Mouse (Mus musculus) midbrain, embryonic 11.5 days (tissue): ENCODE results near the gene Ppp1r7. TPM values are rescaled to one million over a fixed set of nuclear protein-coding genes. Genes with fewer than 3 reads are reported as not detected.
"Not testable (repeated sequence)": the region's sequence is repeated elsewhere in the genome, so short reads cannot be mapped to it uniquely, and the experiment has no call there.

Experiments used
- ATAC-seq: fragments of 200-750 bp; cut with Nextera tagmentation; 2 replicates; pipeline ENCODE4 v1.8.0; 2017; ENCODE audit warnings: moderate TSS enrichment, moderate library complexity; ENCODE audit not compliant: low FRiP score
- DNase-seq: peaks from one replicate; pipeline ENCODE4 v3.0.0; 2015; ENCODE audit warnings: low spot score; ENCODE audit errors: missing footprints
- H3K27ac ChIP-seq: fragments of 300-500 bp; sonication (generic); 2 replicates; pipeline ENCODE4 v1.5.1; 2014; ENCODE audit warnings: low read depth, low read length
- H3K27me3 ChIP-seq: fragments of 300-500 bp; sonication (generic); 2 replicates; pipeline ENCODE4 v1.6.1; 2014; ENCODE audit warnings: mild to moderate bottlenecking, low read length, moderate library complexity, mixed read lengths; ENCODE audit not compliant: control insufficient read depth, insufficient read depth
- H3K36me3 ChIP-seq: fragments of 300-500 bp; sonication (generic); 2 replicates; pipeline ENCODE4 v1.6.1; 2014; ENCODE audit warnings: mild to moderate bottlenecking, low read length, moderate library complexity, mixed read lengths; ENCODE audit not compliant: control insufficient read depth, insufficient read depth
- H3K4me1 ChIP-seq: fragments of 300-500 bp; sonication (generic); 2 replicates; pipeline ENCODE4 v1.6.1; 2014; ENCODE audit warnings: low read length; ENCODE audit not compliant: control insufficient read depth, insufficient read depth
- H3K4me2 ChIP-seq: fragments of 300-500 bp; sonication (generic); 2 replicates; pipeline ENCODE4 v1.6.1; 2014; ENCODE audit warnings: mild to moderate bottlenecking, moderate library complexity
- H3K4me3 ChIP-seq: fragments of 300-500 bp; sonication (generic); 2 replicates; pipeline ENCODE4 v1.5.1; 2014; ENCODE audit warnings: low read depth, low read length
- H3K9ac ChIP-seq: fragments of 300-500 bp; sonication (generic); 2 replicates; pipeline ENCODE4 v1.6.1; 2014; ENCODE audit warnings: low read length
- H3K9me3 ChIP-seq: fragments of 300-500 bp; sonication (generic); 2 replicates; pipeline ENCODE4 v1.6.1; 2016; ENCODE audit warnings: low read length; ENCODE audit not compliant: control insufficient read depth
- WGBS: fragments of 180-500 bp; shearing (Covaris S2); extraction: QIAGEN DNeasy Blood & Tissue Kit; methylation state at CpG from one replicate; pipeline ENCODE4 v1.1.7; 2014; 5-methylcytosine and 5-hydroxymethylcytosine counted together
- polyA plus RNA-seq: library from polyadenylated mRNA; unstranded; fragments of >200 nt; fragmentation: Nextera tagmentation; extraction: Ambion mirVana; gene quantifications from 2 replicates; pipeline ENCODE4 v1.2.1, GENCODE M21; 2014

Gene Ppp1r7
- 88.5 and 94.8 TPM in 2 replicates for polyA plus RNA-seq

GRCm38 (mm10) chr1:93342648-93343503, at the start of gene Ppp1r7, which contains the start of gene Pask:
Gene Ppp1r7, plus strand, starts transcription at chr1:93342854.
Gene Pask, minus strand, starts transcription at chr1:93343482.
- ATAC-seq: peak; percentile 93
- no peaks in the 10 kb centered on the region for H3K27me3 ChIP-seq
- H3K4me3 ChIP-seq: peak within 1 kb of the TSS; percentile 85
- peak within 1 kb of the TSS; percentile 56 for H3K27ac ChIP-seq
- H3K4me2 ChIP-seq: peak within 1 kb of the TSS; percentile 80
- peaks cover 15% of the 10 kb centered on the region for H3K4me1 ChIP-seq
- peak within 1 kb of the TSS; percentile 87 for H3K9ac ChIP-seq
- H3K9me3 ChIP-seq: no peaks in the 10 kb centered on the region
- under 1% methylated on average over 63 of the region's 63 CpGs for WGBS
- no peaks in the 10 kb centered on the region for H3K36me3 ChIP-seq
- DNase-seq: peak; percentile 100

DNA sequence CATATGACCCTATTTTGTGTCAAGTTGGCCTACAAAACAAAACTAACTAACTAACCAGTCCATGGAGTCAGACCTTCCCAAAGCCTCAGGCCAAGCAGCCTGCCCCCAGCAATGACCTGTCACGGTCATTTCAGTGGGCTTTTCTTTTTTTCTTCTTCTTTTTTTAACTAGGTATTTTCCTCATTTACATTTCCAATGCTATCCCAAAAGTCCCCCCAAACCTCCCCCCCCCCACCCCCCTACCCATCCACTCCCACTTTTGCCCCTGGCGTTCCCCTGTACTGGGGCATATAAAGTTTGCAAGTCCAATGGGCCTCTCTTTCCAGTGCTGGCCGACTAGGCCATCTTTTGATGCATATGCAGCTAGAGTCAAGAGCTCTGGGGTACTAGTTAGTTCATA, 48.2 kb upstream of the Ppp1r7 start:
- ATAC-seq, DNase-seq: not testable (repeated sequence)
- WGBS: 81% methylated on average over 3 of the region's 3 CpGs

GRCm38 (mm10) chr1:93299791-93300190, 42.9 kb upstream of the Ppp1r7 start:
- no peak overlapping the region for H3K4me3 ChIP-seq
- H3K4me2 ChIP-seq: no peak overlapping the region
- DNase-seq (no peak), ATAC-seq (no peak)
- no peaks in the 10 kb centered on the region for H3K9me3 ChIP-seq
- H3K36me3 ChIP-seq: peaks cover 21% of the 10 kb centered on the region
- peaks cover 3% of the 10 kb centered on the region; the same call in 1 of the 2 replicates for H3K4me1 ChIP-seq
- H3K27ac ChIP-seq: no peak overlapping the region
- no peak overlapping the region for H3K9ac ChIP-seq
- WGBS: 89% methylated on average over 4 of the region's 4 CpGs
- no peaks in the 10 kb centered on the region for H3K27me3 ChIP-seq

More for the DNA sequence above, 48.2 kb upstream of the Ppp1r7 start:
- not testable (repeated sequence) for H3K27ac ChIP-seq, H3K4me1 ChIP-seq, H3K36me3 ChIP-seq, H3K9ac ChIP-seq, H3K4me3 ChIP-seq, H3K9me3 ChIP-seq, H3K27me3 ChIP-seq, H3K4me2 ChIP-seq

GRCm38 (mm10) chr1:93300578-93300977, 42.1 kb upstream of the Ppp1r7 start:
- H3K9me3 ChIP-seq: no peaks in the 10 kb centered on the region
- H3K36me3 ChIP-seq: peaks cover 21% of the 10 kb centered on the region
- no peak overlapping the region for H3K4me2 ChIP-seq
- H3K4me1 ChIP-seq: peaks cover 7% of the 10 kb centered on the region; the same call in 1 of the 2 replicates
- DNase-seq (no peak), ATAC-seq (no peak)
- H3K4me3 ChIP-seq: no peak overlapping the region
- no peak overlapping the region for H3K9ac ChIP-seq
- WGBS: 94% methylated on average over 3 of the region's 3 CpGs
- H3K27me3 ChIP-seq: no peaks in the 10 kb centered on the region
- no peak overlapping the region for H3K27ac ChIP-seq

DNA sequence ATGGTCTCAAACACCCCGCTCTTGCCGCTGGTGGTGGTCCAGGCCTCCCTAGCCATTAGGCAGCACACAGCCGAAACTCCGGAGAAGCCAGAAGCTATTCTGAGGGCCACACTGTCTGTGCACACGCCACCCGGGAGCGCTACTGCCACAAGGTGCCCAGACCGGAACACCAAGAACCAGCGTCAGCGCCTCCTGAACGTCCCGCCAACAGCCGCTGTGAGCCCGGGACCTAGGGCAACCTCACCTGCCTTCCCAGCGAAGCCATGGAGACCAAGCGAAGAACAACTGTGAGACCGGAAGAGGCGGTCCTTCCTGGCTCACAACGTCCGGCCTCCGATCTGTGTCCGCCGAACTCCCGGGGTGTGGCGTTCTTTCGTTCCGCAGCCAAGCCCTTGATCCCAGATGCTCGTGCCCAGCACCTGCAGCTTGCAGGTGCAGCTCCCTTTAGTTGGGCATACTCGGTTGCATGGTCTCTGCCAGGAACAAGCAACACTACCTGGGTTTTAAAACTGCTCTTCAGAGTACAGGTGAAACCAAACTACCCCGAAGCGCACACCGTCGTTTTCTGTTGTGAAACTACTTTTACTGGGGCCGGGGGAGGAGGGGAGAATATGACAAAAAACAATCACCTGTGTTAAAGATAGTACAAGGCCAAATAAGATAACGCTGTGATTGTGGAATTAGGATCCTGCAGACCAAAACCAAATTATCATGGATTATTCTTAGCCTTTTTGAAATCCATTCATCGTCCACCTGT, 36.9 kb upstream of the Ppp1r7 start, which contains the start of gene Mterf4:
TSS of gene Mterf4 (minus strand) at position 335 of the 757 bp plus-strand sequence.
- DNase-seq: peak; percentile 97
- 8% methylated on average over 36 of the region's 36 CpGs for WGBS
- peak within 1 kb of the TSS; percentile 63 for H3K4me2 ChIP-seq
- peak within 1 kb of the TSS; percentile 60 for H3K4me3 ChIP-seq
- peaks cover 13% of the 10 kb centered on the region for H3K36me3 ChIP-seq
- peak within 1 kb of the TSS; percentile 73 for H3K9ac ChIP-seq
- H3K27me3 ChIP-seq: no peaks in the 10 kb centered on the region
- no peak within 1 kb of the TSS for H3K27ac ChIP-seq
- peak; percentile 94 for ATAC-seq
- no peaks in the 10 kb centered on the region for H3K9me3 ChIP-seq
- peaks cover 7% of the 10 kb centered on the region; the same call in 1 of the 2 replicates for H3K4me1 ChIP-seq

GRCm38 (mm10) chr1:93323973-93324372, 18.7 kb upstream of the Ppp1r7 start:
- peaks cover 34% of the 10 kb centered on the region for H3K36me3 ChIP-seq
- no peaks in the 10 kb centered on the region for H3K9me3 ChIP-seq
- no peaks in the 10 kb centered on the region for H3K27me3 ChIP-seq
- H3K27ac ChIP-seq: no peak overlapping the region
- H3K4me3 ChIP-seq: no peak overlapping the region
- 91% methylated on average over 6 of the region's 6 CpGs for WGBS
- DNase-seq (no peak), ATAC-seq (no peak)
- H3K4me1 ChIP-seq: no peaks in the 10 kb centered on the region
- no peak overlapping the region for H3K4me2 ChIP-seq
- no peak overlapping the region for H3K9ac ChIP-seq

- H3K9me3 ChIP-seq: no peaks in the 10 kb centered on the region
- no peaks in the 10 kb centered on the region for H3K27me3 ChIP-seq
- H3K4me1 ChIP-seq: no peaks in the 10 kb centered on the region
- no peak overlapping the region for H3K4me2 ChIP-seq
- 88% methylated on average over 3 of the region's 3 CpGs for WGBS
- H3K27ac ChIP-seq: no peak overlapping the region
- no peak for DNase-seq
- H3K9ac ChIP-seq: no peak overlapping the region
- ATAC-seq: no peak
- H3K4me3 ChIP-seq: no peak overlapping the region
- H3K36me3 ChIP-seq: peaks cover 20% of the 10 kb centered on the region
Observed at GRCm38 (mm10) chr1:93326446-93326845, 16.2 kb upstream of the Ppp1r7 start.

DNA sequence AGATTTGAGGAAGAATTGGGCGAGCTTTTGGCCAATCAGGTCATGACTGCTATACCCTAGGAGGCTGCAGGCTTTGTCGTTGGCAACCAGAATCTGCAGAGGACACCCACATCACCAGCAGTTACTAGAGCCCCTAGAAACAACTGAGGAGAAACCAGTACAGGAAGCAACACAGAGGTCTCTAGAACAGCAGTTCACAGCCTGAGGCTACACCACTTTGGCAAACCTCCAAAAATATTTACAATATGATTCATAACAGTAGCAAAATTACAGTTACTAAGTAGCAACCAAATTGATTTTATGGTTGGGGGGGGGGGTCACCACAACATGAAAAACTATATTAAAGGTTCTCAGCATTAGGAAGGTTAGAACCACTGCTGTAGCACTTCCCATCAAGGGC, 8.0 kb upstream of the Ppp1r7 start:
- Histone ChIP-seq H3K27ac (no peak overlapping the region), H3K4me2 (no peak overlapping the region), H3K27me3 (no peaks in the 10 kb centered on the region), H3K9me3 (no peaks in the 10 kb centered on the region), H3K36me3 (peaks cover 3% of the 10 kb centered on the region; the same call in 1 of the 2 replicates), H3K9ac (no peak overlapping the region), H3K4me3 (no peak overlapping the region), H3K4me1 (no peaks in the 10 kb centered on the region)
- WGBS: 84% methylated on average over 2 of the region's 2 CpGs
- DNase-seq (no peak), ATAC-seq (no peak)
